Mouse (Mus musculus) bone marrow, adult 2 months (tissue): ENCODE measurements around the gene Mmp19.

ENCODE experiments used
- CTCF ChIP-seq: fragments of 200-500 bp; IDR thresholded peaks from 2 replicates; pipeline ENCODE4 v1.5.1; 2011; ENCODE audit warnings: low read length, control low read depth; ENCODE audit not compliant: control insufficient read depth, insufficient read depth
- POLR2A ChIP-seq: fragments of 200-500 bp; IDR thresholded peaks from 2 replicates; pipeline ENCODE4 v1.6.1; 2011; ENCODE audit warnings: low read depth, mild to moderate bottlenecking, control low read depth, low read length, borderline replicate concordance; ENCODE audit not compliant: control insufficient read depth

GRCm38 (mm10) chr10:128822135-128822534 lies 31.4 kb downstream of the Mmp19 start:
- TF ChIP-seq POLR2A: no peak
- TF ChIP-seq CTCF: no peak
